Mouse (Mus musculus): Measurements from ENCODE around the gene Gse1.

- no peak for TF ChIP-seq POLR2A (IDR thresholded peaks at IDR 0.05; ENCODE audit: borderline replicate concordance, extremely low read depth, insufficient read depth, insufficient read length, poor library complexity, severe bottlenecking)
- no peak for TF ChIP-seq CTCF (IDR thresholded peaks at IDR 0.05; ENCODE audit: borderline replicate concordance, extremely low read depth, insufficient read depth, insufficient read length)
Measured at GRCm38 (mm10) chr8:120373621-120374020, 145.4 kb downstream of the Gse1 start.

Data from brain, embryonic 14.5 days (tissue).